Mouse (Mus musculus) MEL-GATA-1-ER (cell line): ENCODE measurements around the gene Cdkn1a.
A peak's percentile ranks its signal among the peaks of the same experiment; 100 is the strongest.
"Not testable (repeated sequence)": the region's sequence is repeated elsewhere in the genome, so short reads cannot be mapped to it uniquely, and the experiment has no call there.

ENCODE experiments used
- DNase-seq: peaks from one replicate; pipeline ENCODE4 v3.0.0-alpha.2; 2012; ENCODE audit warnings: low read depth; ENCODE audit errors: extremely low read depth

The Cdkn1a gene

GRCm38 (mm10) chr17:29081618-29082381, 9.0 kb upstream of the Cdkn1a start:
- peak; percentile 49 for DNase-seq

GRCm38 (mm10) chr17:29083586-29083985, 7.2 kb upstream of the Cdkn1a start:
- DNase-seq, result no peak

GRCm38 (mm10) chr17:29084656-29085055, 6.1 kb upstream of the Cdkn1a start:
- DNase-seq, result no peak

- no peak for DNase-seq
Measured at GRCm38 (mm10) chr17:29085266-29085665, 5.5 kb upstream of the Cdkn1a start.

- DNase-seq, result no peak
Measured at GRCm38 (mm10) chr17:29086916-29087315, 3.9 kb upstream of the Cdkn1a start.

GRCm38 (mm10) chr17:29091348-29091944, 670 bp downstream of the Cdkn1a start:
- no peak for DNase-seq

GRCm38 (mm10) chr17:29092497-29092896, 1.7 kb downstream of the Cdkn1a start:
- DNase-seq, result no peak

- peak; percentile 67 for DNase-seq
Measured at GRCm38 (mm10) chr17:29093110-29093952, 2.6 kb downstream of the Cdkn1a start.

GRCm38 (mm10) chr17:29093961-29094309, 3.2 kb downstream of the Cdkn1a start:
- no peak for DNase-seq

GRCm38 (mm10) chr17:29094310-29095181, 3.8 kb downstream of the Cdkn1a start:
- DNase-seq, result no peak

- peak; percentile 91 for DNase-seq
Measured at GRCm38 (mm10) chr17:29095201-29095733, 4.5 kb downstream of the Cdkn1a start.

- DNase-seq, result no peak
Measured at GRCm38 (mm10) chr17:29096245-29096644, 5.5 kb downstream of the Cdkn1a start.

- DNase-seq, result no peak
Measured at GRCm38 (mm10) chr17:29096851-29097561, 6.2 kb downstream of the Cdkn1a start.

GRCm38 (mm10) chr17:29098291-29098690, 7.5 kb downstream of the Cdkn1a start:
- no peak for DNase-seq

- no peak for DNase-seq
Measured at GRCm38 (mm10) chr17:29099076-29099475, 8.3 kb downstream of the Cdkn1a start.

- no peak for DNase-seq
Measured at GRCm38 (mm10) chr17:29100627-29101026, 9.9 kb downstream of the Cdkn1a start.

- DNase-seq, result not testable (repeated sequence)
Measured at GRCm38 (mm10) chr17:29110356-29110755, 19.6 kb downstream of the Cdkn1a start.

GRCm38 (mm10) chr17:29111332-29111731, 20.6 kb downstream of the Cdkn1a start:
- DNase-seq, result peak; percentile 96

- DNase-seq, result no peak
Measured at GRCm38 (mm10) chr17:29113591-29114352, 23.0 kb downstream of the Cdkn1a start, which contains the start of gene Rab44. TSS of gene Rab44 (plus strand) at chr17:29114145.
